Mouse (Mus musculus) hindbrain, embryonic 16.5 days (tissue): ENCODE measurements around the gene Ier5. TPM values are rescaled to one million over a fixed set of nuclear protein-coding genes. Genes with fewer than 3 reads are reported as not detected.

Experiments
- ATAC-seq: fragments of 200-750 bp; cut with Nextera tagmentation; 2 replicates; pipeline ENCODE4 v1.8.0; 2017; ENCODE audit warnings: moderate TSS enrichment, moderate library complexity
- H3K27ac ChIP-seq: fragments of 300-500 bp; sonication (generic); 2 replicates; pipeline ENCODE4 v1.5.1; 2014; ENCODE audit warnings: low read depth, mild to moderate bottlenecking, control low read depth, low read length, moderate library complexity
- H3K27me3 ChIP-seq: fragments of 300-500 bp; sonication (generic); replicated peaks from 2 replicates; pipeline ENCODE4 v1.6.1; 2014; ENCODE audit warnings: low read length; ENCODE audit not compliant: control insufficient read depth, insufficient read depth
- H3K36me3 ChIP-seq: fragments of 300-500 bp; sonication (generic); 2 replicates; pipeline ENCODE4 v1.6.1; 2014; ENCODE audit warnings: mild to moderate bottlenecking, low read length, moderate library complexity, mixed read lengths; ENCODE audit not compliant: control insufficient read depth, insufficient read depth
- H3K4me1 ChIP-seq: fragments of 300-500 bp; sonication (generic); 2 replicates; pipeline ENCODE4 v1.6.1; 2014; ENCODE audit warnings: low read depth, low read length; ENCODE audit not compliant: control insufficient read depth, insufficient read depth
- H3K4me2 ChIP-seq: fragments of 300-500 bp; sonication (generic); 2 replicates; pipeline ENCODE4 v1.6.1; 2014; ENCODE audit warnings: mild to moderate bottlenecking, low read length, control low read depth, moderate library complexity
- H3K4me3 ChIP-seq: fragments of 300-500 bp; sonication (generic); 2 replicates; pipeline ENCODE4 v1.5.1; 2014; ENCODE audit warnings: mild to moderate bottlenecking, low read length, control low read depth, moderate library complexity
- H3K9ac ChIP-seq: fragments of 300-500 bp; sonication (generic); 2 replicates; pipeline ENCODE4 v1.6.1; 2014; ENCODE audit warnings: low read depth, mild to moderate bottlenecking, control low read depth, low read length, moderate library complexity
- H3K9me3 ChIP-seq: fragments of 300-500 bp; sonication (generic); 2 replicates; pipeline ENCODE4 v1.6.1; 2014; ENCODE audit warnings: mild to moderate bottlenecking, low read length, moderate library complexity; ENCODE audit not compliant: control insufficient read depth
- WGBS: fragments of 180-500 bp; shearing (Covaris S2); extraction: QIAGEN DNeasy Blood & Tissue Kit; methylation state at CpG from one replicate; pipeline ENCODE4 v1.1.7; 2014; 5-methylcytosine and 5-hydroxymethylcytosine counted together
- polyA plus RNA-seq: library from polyadenylated mRNA; unstranded; fragments of >200 nt; fragmentation: Nextera tagmentation; extraction: Ambion mirVana; gene quantifications from 2 replicates; pipeline ENCODE4 v1.2.1, GENCODE M21; 2015

Gene Ier5
- polyA plus RNA-seq, 1 experiment from 2014 or later = 5.5 TPM

DNA sequence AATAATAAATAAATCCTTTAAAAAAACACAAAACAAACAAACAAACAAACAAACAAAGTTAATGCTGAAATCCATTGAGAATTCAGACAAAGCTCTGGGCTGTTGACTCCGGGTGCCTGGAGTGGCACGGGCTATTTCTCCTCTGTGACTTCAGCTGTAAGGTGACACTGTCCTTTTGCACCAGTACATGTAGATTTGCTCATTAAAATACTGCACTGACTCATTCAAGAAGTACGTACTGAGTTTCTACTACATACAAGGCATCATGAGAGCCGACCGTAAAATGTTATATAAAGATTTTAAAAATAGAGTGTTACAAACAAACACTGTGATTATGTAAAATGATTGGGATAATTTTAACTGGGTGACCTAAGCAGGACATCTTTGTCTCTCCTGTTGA, 25.0 kb upstream of the Ier5 start:
- no peak for ATAC-seq
- no peaks in the 10 kb centered on the region for H3K9me3 ChIP-seq
- H3K27ac ChIP-seq = no peak overlapping the region
- H3K36me3 ChIP-seq = no peaks in the 10 kb centered on the region
- H3K4me3 ChIP-seq = no peak overlapping the region
- no peaks in the 10 kb centered on the region for H3K27me3 ChIP-seq
- H3K4me1 ChIP-seq = no peaks in the 10 kb centered on the region
- H3K9ac ChIP-seq = no peak overlapping the region
- H3K4me2 ChIP-seq = no peak overlapping the region
- 95% methylated on average over 5 of the region's 5 CpGs for WGBS

DNA sequence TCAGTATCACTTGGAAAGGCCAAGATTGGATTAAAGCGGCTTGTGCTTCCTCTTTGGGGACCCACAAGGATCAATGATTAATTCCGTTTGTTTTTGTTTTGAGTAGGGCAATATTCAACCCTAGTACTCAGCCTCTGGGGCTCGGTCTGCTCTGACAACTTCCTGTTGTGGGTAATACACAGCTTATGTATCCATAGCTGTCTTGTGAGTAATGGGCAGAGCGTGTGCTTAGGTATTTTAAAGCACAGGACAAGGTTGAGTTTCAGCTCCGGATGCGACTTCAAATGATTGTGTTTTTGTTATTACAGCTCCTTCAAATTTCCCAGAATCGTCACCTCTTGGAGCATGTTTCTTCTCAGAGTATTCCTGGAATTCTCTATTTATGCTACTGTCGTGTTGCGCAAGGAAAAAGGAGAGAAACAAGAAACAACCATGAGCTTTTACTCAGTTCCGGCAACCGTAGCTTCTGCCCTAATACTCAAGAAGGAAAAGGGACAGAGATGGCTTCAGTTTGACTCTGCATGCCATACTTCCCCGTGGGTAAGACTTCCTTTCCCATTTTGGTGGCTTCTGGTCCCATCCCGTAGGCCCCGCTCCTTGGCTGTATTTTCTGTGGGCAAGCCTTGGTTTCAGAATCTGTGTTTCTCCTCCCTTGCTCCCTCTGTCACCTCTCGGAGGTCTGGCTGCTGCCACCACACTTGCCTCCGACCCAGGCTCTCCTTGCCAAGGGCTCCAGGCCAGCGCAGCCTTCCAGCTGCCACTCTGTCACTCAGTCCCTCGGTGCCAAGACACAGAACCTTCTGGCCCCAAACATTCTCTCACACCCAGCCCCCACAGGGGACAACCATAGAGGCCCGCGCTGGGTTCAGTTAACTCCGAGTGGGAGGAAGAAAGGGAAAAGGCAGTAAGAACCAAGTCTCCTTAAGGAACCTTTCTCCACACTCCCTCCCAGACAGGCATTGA, 22.8 kb upstream of the Ier5 start:
- 77% methylated on average over 21 of the region's 21 CpGs for WGBS
- H3K36me3 ChIP-seq = no peaks in the 10 kb centered on the region
- H3K9me3 ChIP-seq = no peaks in the 10 kb centered on the region
- no peak overlapping the region for H3K9ac ChIP-seq
- H3K4me3 ChIP-seq = no peak overlapping the region
- no peaks in the 10 kb centered on the region for H3K27me3 ChIP-seq
- H3K4me1 ChIP-seq = no peaks in the 10 kb centered on the region
- H3K4me2 ChIP-seq = no peak overlapping the region
- peak; percentile 92 for ATAC-seq
- no peak overlapping the region for H3K27ac ChIP-seq

DNA sequence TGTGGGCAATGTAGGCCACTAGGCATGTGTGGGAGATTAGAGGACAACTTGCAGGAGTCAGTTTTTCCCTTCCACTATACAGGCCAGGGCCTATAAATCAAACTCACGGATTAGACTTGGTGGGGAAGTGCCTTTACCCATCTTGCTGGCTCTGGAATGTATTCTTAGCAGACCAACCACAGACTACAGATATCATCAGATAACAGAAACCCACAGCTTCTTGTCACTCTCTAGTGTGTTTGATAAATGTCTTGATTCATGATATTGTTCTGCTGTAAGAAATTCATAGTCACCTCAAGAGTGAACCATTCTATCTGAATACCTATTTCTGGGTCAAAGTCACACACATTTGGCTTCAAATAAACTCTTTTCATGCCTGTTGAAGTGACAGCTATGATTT, 20.3 kb upstream of the Ier5 start:
- H3K4me3 ChIP-seq = no peak overlapping the region
- WGBS = 82% methylated on average over 1 of the region's 1 CpGs
- no peak overlapping the region for H3K27ac ChIP-seq
- ATAC-seq = no peak
- no peaks in the 10 kb centered on the region for H3K9me3 ChIP-seq
- H3K4me2 ChIP-seq = no peak overlapping the region
- H3K9ac ChIP-seq = no peak overlapping the region
- no peaks in the 10 kb centered on the region for H3K4me1 ChIP-seq
- H3K27me3 ChIP-seq = no peaks in the 10 kb centered on the region
- no peaks in the 10 kb centered on the region for H3K36me3 ChIP-seq

DNA sequence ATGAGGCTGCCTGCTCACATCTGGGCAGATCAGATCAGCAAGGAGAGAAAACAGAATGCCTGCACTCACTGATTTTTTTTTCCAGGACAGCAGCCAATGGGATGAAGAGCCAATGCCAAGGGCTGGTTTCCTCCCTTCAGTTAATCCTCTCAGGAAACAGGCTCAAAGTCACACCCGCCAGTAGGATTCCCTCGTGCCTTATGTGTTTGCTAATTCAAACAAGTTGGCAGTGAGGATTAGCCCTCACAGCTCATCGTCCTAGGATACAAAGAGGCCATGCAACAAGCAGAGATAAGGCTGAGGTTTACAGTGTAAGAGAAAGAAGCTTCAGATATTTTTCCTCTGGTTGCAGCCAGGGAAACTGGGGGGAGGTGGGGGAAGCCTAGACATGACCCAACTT, 14.5 kb upstream of the Ier5 start:
- Histone ChIP-seq H3K4me3 (no peak overlapping the region), H3K27ac (no peak overlapping the region), H3K9me3 (no peaks in the 10 kb centered on the region), H3K36me3 (no peaks in the 10 kb centered on the region), H3K27me3 (no peaks in the 10 kb centered on the region), H3K4me1 (peaks cover 10% of the 10 kb centered on the region), H3K9ac (no peak overlapping the region), H3K4me2 (no peak overlapping the region)
- peak; percentile 37; the same call in 1 of the 2 replicates for ATAC-seq
- 25% methylated on average over 3 of the region's 3 CpGs for WGBS

GRCm38 (mm10) chr1:155112875-155113274, 13.4 kb upstream of the Ier5 start:
- Histone ChIP-seq H3K27ac (no peak overlapping the region), H3K36me3 (no peaks in the 10 kb centered on the region), H3K9me3 (no peaks in the 10 kb centered on the region), H3K27me3 (no peaks in the 10 kb centered on the region), H3K4me3 (no peak overlapping the region), H3K9ac (no peak overlapping the region), H3K4me2 (no peak overlapping the region), H3K4me1 (peaks cover 10% of the 10 kb centered on the region)
- no peak for ATAC-seq
- 88% methylated on average over 1 of the region's 1 CpGs for WGBS

DNA sequence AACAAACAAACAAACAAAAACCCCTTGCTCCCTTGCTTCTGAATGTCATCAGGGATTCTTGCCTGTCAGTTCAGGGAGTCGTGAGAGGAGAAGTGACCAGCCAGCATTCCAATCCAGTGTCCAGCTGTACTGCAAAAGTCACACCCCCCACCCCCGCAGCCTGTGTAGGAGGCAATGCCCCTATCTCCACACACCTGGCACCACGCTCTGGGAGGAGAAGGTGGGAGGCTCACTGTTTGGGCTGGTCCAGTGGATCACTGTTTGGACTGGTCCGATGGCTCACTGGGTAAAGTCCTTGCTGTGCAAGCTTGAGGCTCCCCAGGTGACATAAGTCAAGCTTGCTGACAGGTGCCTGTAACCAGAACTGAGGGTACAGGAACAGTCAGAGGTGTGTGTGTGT, 12.7 kb upstream of the Ier5 start:
- H3K4me1 ChIP-seq = peaks cover 10% of the 10 kb centered on the region
- peak overlapping the region; percentile 13; the same call in 1 of the 2 replicates for H3K9ac ChIP-seq
- H3K27me3 ChIP-seq = no peaks in the 10 kb centered on the region
- H3K27ac ChIP-seq = no peak overlapping the region
- no peaks in the 10 kb centered on the region for H3K36me3 ChIP-seq
- H3K9me3 ChIP-seq = no peaks in the 10 kb centered on the region
- no peak overlapping the region for H3K4me3 ChIP-seq
- H3K4me2 ChIP-seq = no peak overlapping the region
- ATAC-seq = no peak
- 54% methylated on average over 4 of the region's 4 CpGs for WGBS

- H3K27ac ChIP-seq = no peak overlapping the region
- ATAC-seq = no peak
These were observed 12.1 kb upstream of the Ier5 start for GRCm38 (mm10) chr1:155111491-155111890.

DNA sequence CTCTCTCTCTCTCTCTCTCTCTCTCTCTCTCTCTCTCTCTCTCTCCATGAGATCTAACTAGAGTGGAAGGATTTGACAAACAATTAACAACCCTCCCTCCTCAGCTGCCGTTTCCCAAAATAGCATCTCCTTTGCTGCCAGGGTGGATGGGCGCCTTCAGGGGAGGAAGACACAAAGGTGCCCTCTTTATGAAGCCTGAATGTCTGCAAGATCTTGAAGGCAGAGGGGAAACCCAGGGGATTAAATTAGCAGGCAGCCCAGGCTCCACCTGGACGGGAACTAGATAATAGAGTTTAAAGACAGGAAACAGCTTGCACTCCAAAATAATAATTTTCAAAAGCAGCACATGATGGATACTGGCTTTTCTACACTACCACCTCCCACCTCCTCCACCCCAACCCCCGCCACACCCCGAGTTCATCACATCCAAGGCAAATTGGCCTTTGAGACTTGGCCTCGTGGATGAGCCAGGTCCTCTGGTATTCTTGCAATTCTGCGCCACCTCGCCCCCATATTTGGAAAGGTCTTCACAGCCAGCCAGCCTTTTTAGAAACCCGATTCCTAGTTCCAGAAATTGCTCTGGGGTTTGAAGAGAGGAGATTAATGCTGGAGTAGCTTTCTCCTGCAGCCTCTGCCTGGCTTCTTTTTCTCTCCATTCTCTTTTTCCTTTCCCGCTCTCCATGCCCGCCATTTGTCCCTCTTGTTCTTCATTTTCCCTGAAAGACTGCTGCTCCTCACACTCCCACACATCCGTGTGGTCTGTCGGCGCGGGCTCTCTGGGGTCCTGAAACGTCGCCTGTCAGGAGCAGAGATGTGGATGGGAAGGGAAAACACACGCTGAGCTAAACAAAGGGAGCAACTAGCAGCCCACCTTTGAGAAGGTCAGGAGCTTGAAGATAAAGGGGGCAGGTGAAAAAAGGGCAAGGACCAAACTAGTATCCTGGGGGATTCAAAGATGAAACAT, 10.2 kb upstream of the Ier5 start:
- peak overlapping the region; percentile 20 for H3K9ac ChIP-seq
- no peaks in the 10 kb centered on the region for H3K27me3 ChIP-seq
- H3K4me1 ChIP-seq = peaks cover 10% of the 10 kb centered on the region
- WGBS = 22% methylated on average over 18 of the region's 18 CpGs
- peak overlapping the region; percentile 59 for H3K27ac ChIP-seq
- no peaks in the 10 kb centered on the region for H3K36me3 ChIP-seq
- no peak for ATAC-seq
- peak overlapping the region; percentile 31 for H3K4me2 ChIP-seq
- no peak overlapping the region for H3K4me3 ChIP-seq
- H3K9me3 ChIP-seq = no peaks in the 10 kb centered on the region

More at GRCm38 (mm10) chr1:155111491-155111890, 12.1 kb upstream of the Ier5 start:
- Histone ChIP-seq H3K4me3 (no peak overlapping the region), H3K36me3 (no peaks in the 10 kb centered on the region), H3K9ac (no peak overlapping the region), H3K9me3 (no peaks in the 10 kb centered on the region), H3K27me3 (no peaks in the 10 kb centered on the region), H3K4me2 (no peak overlapping the region), H3K4me1 (peaks cover 10% of the 10 kb centered on the region)
- 21% methylated on average over 6 of the region's 6 CpGs for WGBS

DNA sequence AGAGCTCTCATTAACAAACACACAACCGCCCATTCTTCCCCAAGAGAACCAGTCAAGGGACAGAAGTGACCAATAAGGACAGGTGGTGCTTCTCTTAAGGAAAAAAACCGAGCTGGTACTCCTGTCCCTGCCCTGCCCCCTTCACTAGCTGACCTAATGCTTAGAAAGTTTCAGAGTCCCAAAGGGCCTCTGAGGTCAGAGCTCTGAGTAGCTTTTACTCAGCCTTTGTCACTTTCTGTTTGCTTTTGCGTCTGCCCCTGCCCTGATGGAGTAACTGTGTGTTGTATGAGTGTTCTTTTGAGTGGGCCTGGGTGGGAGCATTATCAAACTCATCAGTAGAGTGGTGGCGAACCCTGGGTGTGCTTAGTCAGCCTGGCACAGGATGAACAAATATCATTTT, 9.0 kb upstream of the Ier5 start:
- Histone ChIP-seq H3K27me3 (no peaks in the 10 kb centered on the region), H3K4me3 (no peak overlapping the region), H3K27ac (no peak overlapping the region), H3K4me2 (no peak overlapping the region), H3K4me1 (peaks cover 10% of the 10 kb centered on the region), H3K36me3 (no peaks in the 10 kb centered on the region), H3K9me3 (no peaks in the 10 kb centered on the region), H3K9ac (no peak overlapping the region)
- no peak for ATAC-seq
- WGBS = 42% methylated on average over 4 of the region's 4 CpGs
